Mouse (Mus musculus) limb, embryonic 14.5 days (tissue): ENCODE data around the gene Adamts14. TPM values are rescaled to one million over a fixed set of nuclear protein-coding genes. Genes with fewer than 3 reads are reported as not detected.

Experiments
- ATAC-seq: fragments of 200-750 bp; cut with Nextera tagmentation; 2 replicates; pipeline ENCODE4 v1.8.0; 2017; ENCODE audit warnings: low read depth, moderate number of reproducible peaks, moderate TSS enrichment; ENCODE audit not compliant: low FRiP score
- DNase-seq: peaks from one replicate; pipeline ENCODE4 v3.0.0-alpha.2; 2015; ENCODE audit warnings: low spot score
- H3K27ac ChIP-seq: fragments of 300-500 bp; sonication (generic); replicated peaks from 2 replicates; pipeline ENCODE4 v1.5.1; 2014; ENCODE audit warnings: low read depth, mild to moderate bottlenecking, low read length, moderate library complexity, mixed read lengths
- H3K27me3 ChIP-seq: fragments of 300-500 bp; sonication (generic); 2 replicates; pipeline ENCODE4 v1.6.1; 2014; ENCODE audit warnings: low read length, mixed read lengths; ENCODE audit not compliant: control insufficient read depth, insufficient read depth
- H3K36me3 ChIP-seq: fragments of 300-500 bp; sonication (generic); 2 replicates; pipeline ENCODE4 v1.6.1; 2014; ENCODE audit warnings: mild to moderate bottlenecking, low read length, moderate library complexity, mixed read lengths; ENCODE audit not compliant: control insufficient read depth, insufficient read depth
- H3K4me1 ChIP-seq: fragments of 300-500 bp; sonication (generic); 2 replicates; pipeline ENCODE4 v1.6.1; 2014; ENCODE audit warnings: antibody characterized with exemption, low read length, mixed read lengths; ENCODE audit not compliant: control insufficient read depth, insufficient read depth
- H3K4me2 ChIP-seq: fragments of 300-500 bp; sonication (generic); replicated peaks from 2 replicates; pipeline ENCODE4 v1.6.1; 2014; ENCODE audit warnings: low read depth, mild to moderate bottlenecking, low read length, moderate library complexity; ENCODE audit not compliant: severe bottlenecking
- H3K4me3 ChIP-seq: fragments of 300-500 bp; sonication (generic); replicated peaks from 2 replicates; pipeline ENCODE4 v1.5.1; 2014; ENCODE audit warnings: low read length
- H3K9ac ChIP-seq: fragments of 300-500 bp; sonication (generic); 2 replicates; pipeline ENCODE4 v1.6.1; 2014; ENCODE audit warnings: mild to moderate bottlenecking, low read depth, low read length, moderate library complexity; ENCODE audit not compliant: severe bottlenecking
- H3K9me3 ChIP-seq: fragments of 300-500 bp; sonication (generic); 2 replicates; pipeline ENCODE4 v1.6.1; 2016; ENCODE audit warnings: low read length; ENCODE audit not compliant: control insufficient read depth
- POLR2A ChIP-seq: fragments of 200-500 bp; IDR thresholded peaks from 2 replicates; pipeline ENCODE4 v1.8.0; 2012; ENCODE audit warnings: inconsistent platforms, mild to moderate bottlenecking, moderate library complexity, borderline replicate concordance; ENCODE audit not compliant: insufficient read depth, insufficient read length; ENCODE audit errors: extremely low read depth
- WGBS: fragments of 180-500 bp; shearing (Covaris S2); extraction: QIAGEN DNeasy Blood & Tissue Kit; methylation state at CpG from one replicate; pipeline ENCODE4 v1.1.7; 2014; 5-methylcytosine and 5-hydroxymethylcytosine counted together
- polyA plus RNA-seq, 2 experiments: library from polyadenylated mRNA; depleted of rRNA in 1 of 2; stranded (reverse) in 1 of 2; unstranded in 1 of 2; fragments of >200 nt; fragmentation: Nextera tagmentation in 1 of 2; extraction: Ambion mirVana in 1 of 2; gene quantifications; 2 replicates each; pipeline versions ENCODE4 v1.2.1 to v1.2.3; 2012 to 2014

The Adamts14 gene
- polyA plus RNA-seq, 2 experiments, result 5.1 to 11.1 TPM

DNA sequence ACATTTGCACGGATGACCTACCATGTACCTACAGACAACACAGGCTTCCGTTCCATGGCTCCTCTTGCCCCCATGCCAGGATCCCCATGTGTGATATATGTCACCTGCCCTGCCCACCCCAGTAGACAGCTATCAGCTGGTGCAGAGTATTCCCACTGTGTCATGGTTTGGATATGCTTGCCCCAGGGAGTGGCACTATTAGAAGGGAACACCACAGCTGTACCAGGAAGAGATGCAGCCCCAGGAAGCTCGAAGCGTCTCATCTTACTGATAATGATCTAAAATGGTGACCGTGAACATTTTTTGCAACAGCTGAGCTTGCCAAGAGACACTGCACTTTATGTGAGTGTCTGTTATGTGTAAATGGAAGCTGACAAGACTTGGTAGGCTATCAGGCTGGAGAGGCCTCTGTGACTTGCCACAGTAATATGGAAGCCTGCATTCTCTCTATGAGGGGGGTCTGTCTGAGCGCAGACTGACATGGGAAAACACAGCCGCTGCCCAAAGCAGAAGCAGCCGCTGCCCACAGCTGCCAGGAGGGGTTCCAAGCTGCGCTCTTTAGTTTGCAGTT, 65.0 kb downstream of the Adamts14 start:
- WGBS, result 75% methylated on average over 9 of the region's 9 CpGs
- ATAC-seq (peak; percentile 60), DNase-seq (peak; percentile 29)
- no peak for TF ChIP-seq POLR2A
- H3K9ac ChIP-seq, result no peak overlapping the region
- H3K27me3 ChIP-seq, result no peaks in the 10 kb centered on the region
- no peaks in the 10 kb centered on the region for H3K36me3 ChIP-seq
- no peak overlapping the region for H3K27ac ChIP-seq
- H3K4me3 ChIP-seq, result no peak overlapping the region
- no peak overlapping the region for H3K4me2 ChIP-seq
- H3K9me3 ChIP-seq, result no peaks in the 10 kb centered on the region
- no peaks in the 10 kb centered on the region for H3K4me1 ChIP-seq

DNA sequence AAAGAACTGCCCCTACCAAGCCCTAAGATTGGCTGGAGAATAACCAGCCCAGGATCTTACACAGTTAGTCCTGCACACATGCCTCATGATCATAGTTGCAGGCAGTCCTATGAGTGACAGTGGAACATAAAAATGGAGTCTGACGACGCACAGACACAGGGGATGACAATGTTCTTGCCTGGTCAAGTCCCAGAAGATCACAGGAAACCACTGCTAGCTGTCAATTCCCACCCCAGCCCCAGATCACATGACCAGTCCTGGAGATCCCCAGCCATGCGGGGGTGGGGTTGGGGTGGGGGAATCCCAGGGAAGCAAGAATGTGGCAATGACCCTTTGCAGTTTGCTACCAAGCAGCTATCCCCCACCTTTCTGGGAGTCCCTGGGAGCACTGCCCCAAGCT, 69.3 kb downstream of the Adamts14 start:
- no peaks in the 10 kb centered on the region for H3K9me3 ChIP-seq
- WGBS, result 56% methylated on average over 3 of the region's 3 CpGs
- DNase-seq, result no peak
- no peak for ATAC-seq
- no peaks in the 10 kb centered on the region for H3K36me3 ChIP-seq
- H3K4me1 ChIP-seq, result no peaks in the 10 kb centered on the region
- H3K9ac ChIP-seq, result no peak overlapping the region
- no peak overlapping the region for H3K27ac ChIP-seq
- H3K27me3 ChIP-seq, result no peaks in the 10 kb centered on the region
- H3K4me2 ChIP-seq, result no peak overlapping the region
- TF ChIP-seq POLR2A, result no peak
- no peak overlapping the region for H3K4me3 ChIP-seq

DNA sequence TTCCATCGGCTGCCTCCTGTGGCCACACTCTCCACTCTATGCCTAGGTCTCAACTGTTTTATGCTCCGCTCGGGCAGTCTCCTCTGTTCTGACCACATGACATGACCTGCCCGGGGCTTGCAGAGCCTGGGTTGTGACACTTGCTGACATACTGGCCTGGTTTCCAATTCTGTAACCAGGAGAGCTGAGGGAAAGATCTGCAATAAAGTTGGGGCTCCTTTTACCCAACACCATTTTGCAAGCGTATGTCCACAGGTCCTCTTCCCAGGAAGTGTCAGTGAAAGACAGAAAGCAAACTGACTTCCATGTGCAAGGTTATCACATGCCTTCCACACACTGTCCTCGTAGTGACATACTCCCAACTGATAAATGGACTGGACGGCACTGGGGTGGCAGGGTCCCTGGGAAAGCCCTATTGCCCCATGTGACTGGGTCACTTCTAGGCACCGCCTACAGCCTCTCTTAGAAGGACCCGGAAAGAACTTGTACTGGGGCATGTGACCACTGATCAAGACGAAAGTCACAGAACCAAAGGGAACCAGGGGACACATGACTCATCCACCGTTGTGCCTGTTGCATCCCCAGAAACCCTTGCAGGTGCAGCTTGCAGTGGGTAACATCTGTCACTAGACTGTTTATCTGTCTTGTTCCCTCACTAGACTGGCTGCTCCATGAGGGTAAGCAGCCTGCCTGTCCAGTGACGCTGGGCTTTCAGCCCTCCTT, 71.5 kb downstream of the Adamts14 start:
- H3K9ac ChIP-seq, result no peak overlapping the region
- DNase-seq, result no peak
- no peak overlapping the region for H3K4me3 ChIP-seq
- no peak overlapping the region for H3K4me2 ChIP-seq
- H3K4me1 ChIP-seq, result no peaks in the 10 kb centered on the region
- no peaks in the 10 kb centered on the region for H3K36me3 ChIP-seq
- H3K27ac ChIP-seq, result no peak overlapping the region
- TF ChIP-seq POLR2A, result no peak
- 80% methylated on average over 12 of the region's 12 CpGs for WGBS
- no peaks in the 10 kb centered on the region for H3K27me3 ChIP-seq
- ATAC-seq, result no peak
- H3K9me3 ChIP-seq, result no peaks in the 10 kb centered on the region

DNA sequence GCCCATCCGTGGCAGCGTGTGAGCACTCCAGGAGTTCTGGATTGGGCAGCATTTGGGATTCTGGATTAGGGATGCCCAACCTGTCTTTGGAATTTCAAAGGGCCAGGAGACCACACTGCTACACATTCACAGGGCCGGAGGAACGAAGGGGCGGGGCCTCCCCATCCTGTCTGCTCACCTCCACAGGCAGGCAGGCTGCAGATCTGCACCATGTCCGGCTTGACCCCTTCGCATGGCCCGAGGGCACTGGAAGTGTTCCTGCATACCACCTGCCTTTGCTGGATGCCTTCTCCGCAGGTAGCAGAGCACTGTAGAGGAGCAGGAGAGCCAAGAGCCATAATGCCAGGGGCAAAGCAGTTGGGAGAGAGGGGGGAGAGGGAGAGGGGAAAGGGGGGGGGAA, 72.2 kb downstream of the Adamts14 start:
- no peaks in the 10 kb centered on the region for H3K36me3 ChIP-seq
- ATAC-seq (no peak), DNase-seq (no peak)
- no peaks in the 10 kb centered on the region for H3K9me3 ChIP-seq
- no peak for TF ChIP-seq POLR2A
- no peak overlapping the region for H3K4me2 ChIP-seq
- no peak overlapping the region for H3K27ac ChIP-seq
- no peak overlapping the region for H3K4me3 ChIP-seq
- no peaks in the 10 kb centered on the region for H3K27me3 ChIP-seq
- H3K4me1 ChIP-seq, result no peaks in the 10 kb centered on the region
- no peak overlapping the region for H3K9ac ChIP-seq
- WGBS, result 49% methylated on average over 9 of the region's 9 CpGs

DNA sequence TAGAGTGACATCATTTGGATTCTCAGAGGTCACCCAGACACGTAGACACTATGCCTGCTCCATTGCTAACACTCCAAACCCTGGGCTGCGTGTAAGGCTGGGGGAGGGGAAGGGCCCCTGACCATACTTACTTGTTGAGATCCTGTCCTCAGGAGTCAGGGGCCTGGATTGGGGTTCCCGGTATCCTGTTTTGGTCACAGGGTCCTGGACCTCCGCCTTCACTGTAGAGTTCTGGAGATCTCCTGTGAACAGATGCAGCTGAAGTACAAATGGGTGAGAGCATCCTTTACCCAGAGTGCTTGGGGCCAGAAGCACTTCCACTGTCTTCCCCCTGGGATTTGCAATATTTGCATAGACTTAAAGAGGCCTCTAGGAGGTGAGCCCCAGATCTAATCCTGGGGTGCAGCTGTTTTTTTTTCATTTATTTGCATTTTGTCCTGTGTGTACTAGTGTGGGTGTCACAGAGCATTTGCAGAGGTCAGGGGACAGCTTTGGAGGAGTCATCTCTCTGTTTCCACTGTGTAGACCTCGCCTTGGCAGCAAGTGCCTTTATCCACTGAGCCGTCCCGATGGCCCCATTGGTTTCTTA, 72.9 kb downstream of the Adamts14 start:
- no peak overlapping the region for H3K27ac ChIP-seq
- DNase-seq (no peak), ATAC-seq (no peak)
- no peak overlapping the region for H3K9ac ChIP-seq
- no peak overlapping the region for H3K4me3 ChIP-seq
- no peak overlapping the region for H3K4me2 ChIP-seq
- TF ChIP-seq POLR2A, result no peak
- H3K27me3 ChIP-seq, result no peaks in the 10 kb centered on the region
- WGBS, result 76% methylated on average over 7 of the region's 7 CpGs
- no peaks in the 10 kb centered on the region for H3K36me3 ChIP-seq
- H3K9me3 ChIP-seq, result no peaks in the 10 kb centered on the region
- H3K4me1 ChIP-seq, result no peaks in the 10 kb centered on the region
